Mouse (Mus musculus): ENCODE data around the gene Ormdl3. TPM values are rescaled to one million over a fixed set of nuclear protein-coding genes. Genes with fewer than 3 reads are reported as not detected.

Ormdl3 gene
- polyA plus RNA-seq, 1 experiment from 2014 or later, result 55.6 TPM

GRCm38 (mm10) chr11:98577776-98578175 is 9.4 kb downstream of the Ormdl3 start:
- Histone ChIP-seq H3K9me3 (replicated peaks) (no peaks in the 10 kb centered on the region), H3K36me3 (peaks cover 7% of the 10 kb centered on the region), H3K4me1 (replicated peaks) (peaks cover 28% of the 10 kb centered on the region), H3K4me3 (no peak overlapping the region), H3K4me2 (no peak overlapping the region), H3K27ac (no peak overlapping the region), H3K9ac (no peak overlapping the region), H3K27me3 (no peaks in the 10 kb centered on the region)
- ATAC-seq (replicated peaks; ENCODE audit: insufficient number of reproducible peaks, insufficient read depth, low FRiP score, low read depth), result no peak
- 86% methylated on average over 5 of the region's 5 CpGs for WGBS

- Histone ChIP-seq H3K4me1 (replicated peaks) (no peaks in the 10 kb centered on the region), H3K27me3 (0 out of 2 replicates have a peak, but pooled peaks cover 3% of the 10 kb centered on the region), H3K4me3 (no peak overlapping the region), H3K9ac (no peak overlapping the region), H3K27ac (no peak overlapping the region), H3K9me3 (replicated peaks) (no peaks in the 10 kb centered on the region), H3K4me2 (no peak overlapping the region), H3K36me3 (no peaks in the 10 kb centered on the region)
- 68% methylated on average over 6 of the region's 6 CpGs for WGBS
- ATAC-seq (replicated peaks; ENCODE audit: insufficient number of reproducible peaks, insufficient read depth, low FRiP score, low read depth), result no peak
Measured at GRCm38 (mm10) chr11:98569461-98569860, 17.7 kb downstream of the Ormdl3 start.

GRCm38 (mm10) chr11:98568326-98568725 is 18.8 kb downstream of the Ormdl3 start:
- Histone ChIP-seq H3K4me3 (no peak overlapping the region), H3K9ac (no peak overlapping the region), H3K4me2 (no peak overlapping the region), H3K4me1 (replicated peaks) (no peaks in the 10 kb centered on the region), H3K27me3 (0 out of 2 replicates have a peak, but pooled peaks cover 3% of the 10 kb centered on the region), H3K27ac (no peak overlapping the region), H3K36me3 (no peaks in the 10 kb centered on the region), H3K9me3 (replicated peaks) (no peaks in the 10 kb centered on the region)
- ATAC-seq (replicated peaks; ENCODE audit: insufficient number of reproducible peaks, insufficient read depth, low FRiP score, low read depth), result no peak
- 81% methylated on average over 8 of the region's 8 CpGs for WGBS

GRCm38 (mm10) chr11:98563921-98564414 is 23.2 kb downstream of the Ormdl3 start:
- Histone ChIP-seq H3K9ac (no peak overlapping the region), H3K4me3 (no peak overlapping the region), H3K4me2 (no peak overlapping the region), H3K9me3 (replicated peaks) (no peaks in the 10 kb centered on the region), H3K36me3 (no peaks in the 10 kb centered on the region), H3K4me1 (replicated peaks) (peaks cover 6% of the 10 kb centered on the region; the same call in 1 of the 2 replicates), H3K27ac (no peak overlapping the region), H3K27me3 (no peaks in the 10 kb centered on the region)
- WGBS, result 66% methylated on average over 13 of the region's 13 CpGs
- no peak for ATAC-seq (replicated peaks; ENCODE audit: insufficient number of reproducible peaks, insufficient read depth, low FRiP score, low read depth)

- WGBS, result 76% methylated on average over 3 of the region's 3 CpGs
- H3K27ac ChIP-seq, result no peak overlapping the region
- H3K4me3 ChIP-seq, result no peak overlapping the region
- H3K9ac ChIP-seq, result no peak overlapping the region
- no peaks in the 10 kb centered on the region for H3K27me3 ChIP-seq
- H3K36me3 ChIP-seq, result no peaks in the 10 kb centered on the region
- H3K4me1 ChIP-seq (replicated peaks), result peaks cover 6% of the 10 kb centered on the region; the same call in 1 of the 2 replicates
- ATAC-seq (replicated peaks; ENCODE audit: insufficient number of reproducible peaks, insufficient read depth, low FRiP score, low read depth), result no peak
- H3K9me3 ChIP-seq (replicated peaks), result no peaks in the 10 kb centered on the region
- no peak overlapping the region for H3K4me2 ChIP-seq
Measured at GRCm38 (mm10) chr11:98563025-98563424, 24.1 kb downstream of the Ormdl3 start.

GRCm38 (mm10) chr11:98560942-98561341 is 26.2 kb downstream of the Ormdl3 start:
- Histone ChIP-seq H3K27ac (0 out of 2 replicates have a peak overlapping the region, but pooled peaks have one; percentile 21), H3K27me3 (no peaks in the 10 kb centered on the region), H3K9ac (no peak overlapping the region), H3K9me3 (replicated peaks) (no peaks in the 10 kb centered on the region), H3K4me2 (no peak overlapping the region), H3K4me1 (replicated peaks) (peaks cover 6% of the 10 kb centered on the region; the same call in 1 of the 2 replicates), H3K36me3 (no peaks in the 10 kb centered on the region), H3K4me3 (no peak overlapping the region)
- 18% methylated on average over 7 of the region's 7 CpGs for WGBS
- ATAC-seq (replicated peaks; ENCODE audit: insufficient number of reproducible peaks, insufficient read depth, low FRiP score, low read depth), result no peak

- no peak for ATAC-seq (replicated peaks; ENCODE audit: insufficient number of reproducible peaks, insufficient read depth, low FRiP score, low read depth)
- H3K9ac ChIP-seq, result no peak overlapping the region
- no peak overlapping the region for H3K4me2 ChIP-seq
- peaks cover 4% of the 10 kb centered on the region for H3K27me3 ChIP-seq
- H3K4me1 ChIP-seq (replicated peaks), result peaks cover 7% of the 10 kb centered on the region
- WGBS, result 68% methylated on average over 12 of the region's 12 CpGs
- no peak overlapping the region for H3K4me3 ChIP-seq
- H3K27ac ChIP-seq, result no peak overlapping the region
- no peaks in the 10 kb centered on the region for H3K9me3 ChIP-seq (replicated peaks)
- H3K36me3 ChIP-seq, result no peaks in the 10 kb centered on the region
Measured at GRCm38 (mm10) chr11:98555124-98555700, 32.0 kb downstream of the Ormdl3 start.

- WGBS, result 84% methylated on average over 4 of the region's 4 CpGs
- Histone ChIP-seq H3K27ac (no peak overlapping the region), H3K36me3 (no peaks in the 10 kb centered on the region), H3K9ac (no peak overlapping the region), H3K4me1 (replicated peaks) (peaks cover 7% of the 10 kb centered on the region), H3K27me3 (peaks cover 16% of the 10 kb centered on the region), H3K4me2 (no peak overlapping the region), H3K9me3 (replicated peaks) (no peaks in the 10 kb centered on the region), H3K4me3 (no peak overlapping the region)
- ATAC-seq (replicated peaks; ENCODE audit: insufficient number of reproducible peaks, insufficient read depth, low FRiP score, low read depth), result no peak
Measured at GRCm38 (mm10) chr11:98553966-98554365, 33.2 kb downstream of the Ormdl3 start.

- Histone ChIP-seq H3K4me3 (peak within 1 kb of the TSS; percentile 76), H3K27me3 (peaks cover 41% of the 10 kb centered on the region), H3K9me3 (replicated peaks) (no peaks in the 10 kb centered on the region), H3K36me3 (no peaks in the 10 kb centered on the region), H3K4me2 (peak within 1 kb of the TSS; percentile 68), H3K27ac (peak within 1 kb of the TSS; percentile 85), H3K4me1 (replicated peaks) (peaks cover 7% of the 10 kb centered on the region), H3K9ac (peak within 1 kb of the TSS; percentile 69)
- ATAC-seq (replicated peaks; ENCODE audit: insufficient number of reproducible peaks, insufficient read depth, low FRiP score, low read depth), result peak; percentile 96
- WGBS, result 2% methylated on average over 51 of the region's 51 CpGs
Measured at GRCm38 (mm10) chr11:98550975-98551828, 36.0 kb downstream of the Ormdl3 start, which contains the start of gene Zpbp2. Zpbp2 (plus strand) TSS chr11:98551097.

- Histone ChIP-seq H3K9ac (peak overlapping the region; percentile 69; the same call in 1 of the 2 replicates), H3K4me3 (peak overlapping the region; percentile 76), H3K4me1 (replicated peaks) (peaks cover 14% of the 10 kb centered on the region), H3K36me3 (no peaks in the 10 kb centered on the region), H3K27me3 (peaks cover 49% of the 10 kb centered on the region), H3K4me2 (peak overlapping the region; percentile 68), H3K27ac (no peak overlapping the region), H3K9me3 (replicated peaks) (no peaks in the 10 kb centered on the region)
- 17% methylated on average over 20 of the region's 20 CpGs for WGBS
- no peak for ATAC-seq (replicated peaks; ENCODE audit: insufficient number of reproducible peaks, insufficient read depth, low FRiP score, low read depth)
Measured at GRCm38 (mm10) chr11:98550311-98550974, 36.7 kb downstream of the Ormdl3 start.

GRCm38 (mm10) chr11:98549363-98549762 is 37.8 kb downstream of the Ormdl3 start:
- Histone ChIP-seq H3K27me3 (peaks cover 52% of the 10 kb centered on the region), H3K4me3 (no peak overlapping the region), H3K4me1 (replicated peaks) (peaks cover 17% of the 10 kb centered on the region), H3K36me3 (no peaks in the 10 kb centered on the region), H3K4me2 (no peak overlapping the region), H3K9ac (no peak overlapping the region), H3K9me3 (replicated peaks) (no peaks in the 10 kb centered on the region), H3K27ac (no peak overlapping the region)
- WGBS, result 59% methylated on average over 4 of the region's 4 CpGs
- ATAC-seq (replicated peaks; ENCODE audit: insufficient number of reproducible peaks, insufficient read depth, low FRiP score, low read depth), result no peak

Measured in heart, embryonic 15.5 days (tissue).